Mouse (Mus musculus): Measurements from ENCODE around the gene Ptpn20. TPM values are rescaled to one million over a fixed set of nuclear protein-coding genes. Genes with fewer than 3 reads are reported as not detected.

The Ptpn20 gene
- polyA plus RNA-seq, 1 experiment from 2014 or later, result 0.11 TPM

- H3K36me3 ChIP-seq (ENCODE audit: control insufficient read depth, insufficient read depth, low read length), result no peaks in the 10 kb centered on the region
- H3K4me2 ChIP-seq (ENCODE audit: low read length), result no peak overlapping the region
- DNase-seq (ENCODE audit: low spot score) (no peak), ATAC-seq (replicated peaks; ENCODE audit: low FRiP score, low TSS enrichment, low read depth) (no peak)
- 27% methylated on average over 13 of the region's 13 CpGs for WGBS
- no peak overlapping the region for H3K4me3 ChIP-seq (ENCODE audit: low read depth, low read length)
- H3K27me3 ChIP-seq (replicated peaks; ENCODE audit: control insufficient read depth, insufficient read depth, low read length), result no peaks in the 10 kb centered on the region
- H3K27ac ChIP-seq (ENCODE audit: low read depth), result no peak overlapping the region
- H3K9ac ChIP-seq (ENCODE audit: low read length), result no peak overlapping the region
- H3K4me1 ChIP-seq (replicated peaks; ENCODE audit: control insufficient read depth, insufficient read depth, low read length), result peaks cover 15% of the 10 kb centered on the region; the same call in 1 of the 2 replicates
- no peaks in the 10 kb centered on the region for H3K9me3 ChIP-seq (ENCODE audit: control insufficient read depth, low read length)
Measured at GRCm38 (mm10) chr14:33683701-33684100, 94.7 kb downstream of the Ptpn20 start.

- H3K4me1 ChIP-seq (replicated peaks; ENCODE audit: control insufficient read depth, insufficient read depth, low read length), result peaks cover 15% of the 10 kb centered on the region; the same call in 1 of the 2 replicates
- H3K9ac ChIP-seq (ENCODE audit: low read length), result no peak overlapping the region
- no peak overlapping the region for H3K27ac ChIP-seq (ENCODE audit: low read depth)
- no peaks in the 10 kb centered on the region for H3K27me3 ChIP-seq (replicated peaks; ENCODE audit: control insufficient read depth, insufficient read depth, low read length)
- DNase-seq (ENCODE audit: low spot score), result no peak
- no peak for ATAC-seq (replicated peaks; ENCODE audit: low FRiP score, low TSS enrichment, low read depth)
- no peaks in the 10 kb centered on the region for H3K36me3 ChIP-seq (ENCODE audit: control insufficient read depth, insufficient read depth, low read length)
- no peak overlapping the region for H3K4me3 ChIP-seq (ENCODE audit: low read depth, low read length)
- no peak overlapping the region for H3K4me2 ChIP-seq (ENCODE audit: low read length)
- 24% methylated on average over 6 of the region's 6 CpGs for WGBS
- no peaks in the 10 kb centered on the region for H3K9me3 ChIP-seq (ENCODE audit: control insufficient read depth, low read length)
Measured at GRCm38 (mm10) chr14:33687444-33688028, 98.5 kb downstream of the Ptpn20 start.

- ATAC-seq (replicated peaks; ENCODE audit: low FRiP score, low TSS enrichment, low read depth), result no peak
- no peaks in the 10 kb centered on the region for H3K36me3 ChIP-seq (ENCODE audit: control insufficient read depth, insufficient read depth, low read length)
- H3K27me3 ChIP-seq (replicated peaks; ENCODE audit: control insufficient read depth, insufficient read depth, low read length), result no peaks in the 10 kb centered on the region
- no peak overlapping the region for H3K4me2 ChIP-seq (ENCODE audit: low read length)
- no peak overlapping the region for H3K9ac ChIP-seq (ENCODE audit: low read length)
- no peak overlapping the region for H3K4me3 ChIP-seq (ENCODE audit: low read depth, low read length)
- no peak for DNase-seq (ENCODE audit: low spot score)
- no peaks in the 10 kb centered on the region for H3K9me3 ChIP-seq (ENCODE audit: control insufficient read depth, low read length)
- H3K4me1 ChIP-seq (replicated peaks; ENCODE audit: control insufficient read depth, insufficient read depth, low read length), result peaks cover 11% of the 10 kb centered on the region; the same call in 1 of the 2 replicates
- H3K27ac ChIP-seq (ENCODE audit: low read depth), result no peak overlapping the region
Measured at GRCm38 (mm10) chr14:33689044-33689443, 100.0 kb downstream of the Ptpn20 start.

Other genes starting within 250 kb of the Ptpn20 start
- 16.2 and 21.2 TPM in 2 replicates for gene Mapk8, start 142.0 kb upstream of the Ptpn20 start, polyA plus RNA-seq (2014; fragmentation: Nextera tagmentation; extraction: Ambion mirVana)
- gene Frmpd2, start 117.5 kb upstream of the Ptpn20 start, polyA plus RNA-seq (2014; fragmentation: Nextera tagmentation; extraction: Ambion mirVana), result 0.03 TPM in 1 of 2 replicates, not detected in the other

All from intestine, embryonic 14.5 days (tissue).